Mouse (Mus musculus) small intestine, adult 2 months (tissue): ENCODE measurements around the gene Dsn1. TPM values are rescaled to one million over a fixed set of nuclear protein-coding genes. Genes with fewer than 3 reads are reported as not detected.
A peak's percentile ranks its signal among the peaks of the same experiment; 100 is the strongest.

ENCODE experiments used
- H3K27ac ChIP-seq: fragments of 200-500 bp; 2 replicates; pipeline ENCODE4 v1.5.1; 2012; ENCODE audit warnings: low read depth, low read length, control low read depth, inconsistent platforms; ENCODE audit not compliant: insufficient read depth
- H3K27me3 ChIP-seq: fragments of 200-500 bp; 2 replicates; pipeline ENCODE4 v1.6.1; 2012; ENCODE audit warnings: mild to moderate bottlenecking, moderate library complexity, low read length, inconsistent platforms; ENCODE audit not compliant: control insufficient read depth, insufficient read depth
- H3K36me3 ChIP-seq: fragments of 200-500 bp; 2 replicates; pipeline ENCODE4 v1.6.1; 2012; ENCODE audit warnings: mild to moderate bottlenecking, low read length, control low read depth, inconsistent platforms; ENCODE audit not compliant: control insufficient read depth, insufficient read depth
- H3K4me1 ChIP-seq: fragments of 200-500 bp; 2 replicates; pipeline ENCODE4 v1.6.1; 2012; ENCODE audit warnings: low read length, inconsistent platforms, mixed read lengths; ENCODE audit not compliant: control insufficient read depth, insufficient read depth, insufficient read length
- H3K4me3 ChIP-seq: fragments of 200-500 bp; 2 replicates; pipeline ENCODE4 v1.5.1; 2012; ENCODE audit warnings: low read depth, mild to moderate bottlenecking, control low read depth, inconsistent platforms, low read length, moderate library complexity
- CTCF ChIP-seq: fragments of 200-500 bp; IDR thresholded peaks from 2 replicates; pipeline ENCODE4 v1.5.1; 2012; ENCODE audit warnings: low read depth, mild to moderate bottlenecking, control low read depth, inconsistent platforms, low read length, moderate library complexity, mixed read lengths; ENCODE audit not compliant: insufficient replicate concordance, insufficient read length; ENCODE audit errors: extremely low read depth
- POLR2A ChIP-seq: fragments of 200-500 bp; IDR thresholded peaks from 2 replicates; pipeline ENCODE4 v1.6.1; 2012; ENCODE audit warnings: low read depth, mild to moderate bottlenecking, control low read depth, inconsistent platforms, low read length, moderate library complexity
- WGBS: fragments of 180-500 bp; shearing (Covaris S2); methylation state at CpG from one replicate; pipeline ENCODE4 v1.1.7; 2018; 5-methylcytosine and 5-hydroxymethylcytosine counted together
- polyA plus RNA-seq: library from polyadenylated mRNA; depleted of rRNA; stranded (reverse); fragments of >200 nt; gene quantifications from 2 replicates; pipeline ENCODE4 v1.2.3, GENCODE M21; 2012

The Dsn1 gene
- polyA plus RNA-seq, 1 experiment, result 1.1 TPM

- H3K4me3 ChIP-seq, result no peak overlapping the region
- TF ChIP-seq POLR2A (no peak), CTCF (no peak)
Measured at GRCm38 (mm10) chr2:157008509-157008908, 1.6 kb upstream of the Dsn1 start.

GRCm38 (mm10) chr2:157007234-157007596 lies 261 bp upstream of the Dsn1 start:
- H3K4me1 ChIP-seq, result peaks cover 17% of the 10 kb centered on the region
- no peaks in the 10 kb centered on the region for H3K36me3 ChIP-seq
- TF ChIP-seq CTCF (no peak), POLR2A (no peak)
- 9% methylated on average over 5 of the region's 5 CpGs for WGBS
- no peaks in the 10 kb centered on the region for H3K27me3 ChIP-seq
- H3K27ac ChIP-seq, result peak overlapping the region; percentile 64
- peak overlapping the region; percentile 71 for H3K4me3 ChIP-seq

More at GRCm38 (mm10) chr2:157008509-157008908, 1.6 kb upstream of the Dsn1 start:
- H3K27me3 ChIP-seq, result no peaks in the 10 kb centered on the region
- no peaks in the 10 kb centered on the region for H3K36me3 ChIP-seq
- H3K27ac ChIP-seq, result no peak overlapping the region
- peaks cover 23% of the 10 kb centered on the region for H3K4me1 ChIP-seq

- H3K27me3 ChIP-seq, result no peaks in the 10 kb centered on the region
- peaks cover 3% of the 10 kb centered on the region; the same call in 1 of the 2 replicates for H3K36me3 ChIP-seq
- H3K27ac ChIP-seq, result no peak overlapping the region
- peaks cover 1% of the 10 kb centered on the region for H3K4me1 ChIP-seq
- 40% methylated on average over 4 of the region's 4 CpGs for WGBS
- H3K4me3 ChIP-seq, result no peak overlapping the region
- TF ChIP-seq CTCF, result no peak
- TF ChIP-seq POLR2A, result no peak
Measured at GRCm38 (mm10) chr2:157002321-157002720, 4.6 kb downstream of the Dsn1 start.

- 74% methylated on average over 5 of the region's 5 CpGs for WGBS
- TF ChIP-seq POLR2A (no peak), CTCF (no peak)
- peaks cover 12% of the 10 kb centered on the region; the same call in 1 of the 2 replicates for H3K36me3 ChIP-seq
Measured at GRCm38 (mm10) chr2:156998263-156998662, 8.7 kb downstream of the Dsn1 start.

GRCm38 (mm10) chr2:156996576-156996975 lies 10.4 kb downstream of the Dsn1 start:
- Histone ChIP-seq H3K4me1 (no peaks in the 10 kb centered on the region), H3K36me3 (peaks cover 12% of the 10 kb centered on the region; the same call in 1 of the 2 replicates), H3K27ac (no peak overlapping the region), H3K4me3 (no peak overlapping the region), H3K27me3 (no peaks in the 10 kb centered on the region)
- 57% methylated on average over 6 of the region's 6 CpGs for WGBS
- TF ChIP-seq POLR2A (no peak), CTCF (peak; percentile 34; the same call in 1 of the 2 replicates)

More at GRCm38 (mm10) chr2:156998263-156998662, 8.7 kb downstream of the Dsn1 start:
- Histone ChIP-seq H3K4me1 (no peaks in the 10 kb centered on the region), H3K4me3 (no peak overlapping the region), H3K27ac (no peak overlapping the region), H3K27me3 (no peaks in the 10 kb centered on the region)

GRCm38 (mm10) chr2:156991470-156992319 lies 15.3 kb downstream of the Dsn1 start, which contains the start of gene Ndrg3:
Ndrg3 (minus strand) TSS chr2:156992056.
- Histone ChIP-seq H3K27me3 (no peaks in the 10 kb centered on the region), H3K27ac (peak within 1 kb of the TSS; percentile 15), H3K4me1 (no peaks in the 10 kb centered on the region), H3K36me3 (peaks cover 7% of the 10 kb centered on the region; the same call in 1 of the 2 replicates), H3K4me3 (peak within 1 kb of the TSS; percentile 65)
- TF ChIP-seq POLR2A (peak; percentile 14; the same call in 1 of the 2 replicates), CTCF (peak; percentile 42; the same call in 1 of the 2 replicates)
- WGBS, result under 1% methylated on average over 65 of the region's 66 CpGs

- WGBS, result 6% methylated on average over 16 of the region's 16 CpGs
- Histone ChIP-seq H3K27me3 (no peaks in the 10 kb centered on the region), H3K27ac (peak overlapping the region; percentile 15), H3K4me1 (no peaks in the 10 kb centered on the region), H3K36me3 (peaks cover 6% of the 10 kb centered on the region; the same call in 1 of the 2 replicates), H3K4me3 (peak overlapping the region; percentile 65)
- no peak for TF ChIP-seq CTCF
- TF ChIP-seq POLR2A, result no peak
Measured at GRCm38 (mm10) chr2:156990727-156991431, 16.1 kb downstream of the Dsn1 start.
